Mouse (Mus musculus) heart, embryonic 15.5 days (tissue): ENCODE data around the gene Gtpbp2. TPM values are rescaled to one million over a fixed set of nuclear protein-coding genes. Genes with fewer than 3 reads are reported as not detected.

Source experiments
- ATAC-seq: fragments of 200-750 bp; cut with Nextera tagmentation; replicated peaks from 2 replicates; pipeline ENCODE4 v1.8.0; 2017; ENCODE audit warnings: low read depth, moderate TSS enrichment; ENCODE audit not compliant: insufficient number of reproducible peaks, insufficient read depth, low FRiP score
- H3K27ac ChIP-seq: fragments of 300-500 bp; sonication (generic); 2 replicates; pipeline ENCODE4 v1.5.1; 2015; ENCODE audit warnings: mild to moderate bottlenecking, inconsistent platforms
- H3K27me3 ChIP-seq: fragments of 300-500 bp; sonication (generic); 2 replicates; pipeline ENCODE4 v1.6.1; 2015; ENCODE audit warnings: inconsistent platforms
- H3K36me3 ChIP-seq: fragments of 300-500 bp; sonication (generic); 2 replicates; pipeline ENCODE4 v1.6.1; 2015; ENCODE audit warnings: mild to moderate bottlenecking, inconsistent platforms
- H3K4me1 ChIP-seq: fragments of 300-500 bp; sonication (generic); replicated peaks from 2 replicates; pipeline ENCODE4 v1.6.1; 2015; ENCODE audit warnings: inconsistent platforms
- H3K4me2 ChIP-seq: fragments of 300-500 bp; sonication (generic); 2 replicates; pipeline ENCODE4 v1.6.1; 2015; ENCODE audit warnings: inconsistent platforms, mild to moderate bottlenecking, moderate library complexity
- H3K4me3 ChIP-seq: fragments of 300-500 bp; sonication (generic); 2 replicates; pipeline ENCODE4 v1.5.1; 2015; ENCODE audit warnings: mild to moderate bottlenecking, inconsistent platforms
- H3K9ac ChIP-seq: fragments of 300-500 bp; sonication (generic); 2 replicates; pipeline ENCODE4 v1.6.1; 2015; ENCODE audit warnings: mild to moderate bottlenecking, inconsistent platforms
- H3K9me3 ChIP-seq: fragments of 300-500 bp; sonication (generic); replicated peaks from 2 replicates; pipeline ENCODE4 v1.6.1; 2016; ENCODE audit warnings: inconsistent platforms
- WGBS: fragments of 180-500 bp; shearing (Covaris S2); methylation state at CpG from one replicate; pipeline ENCODE4 v1.1.7; 2015; ENCODE audit warnings: mixed read lengths; 5-methylcytosine and 5-hydroxymethylcytosine counted together
- polyA plus RNA-seq: library from polyadenylated mRNA; unstranded; fragments of >200 nt; fragmentation: Nextera tagmentation; extraction: Ambion mirVana; gene quantifications from 2 replicates; pipeline ENCODE4 v1.2.1, GENCODE M21; 2015

Gene Gtpbp2
- polyA plus RNA-seq, 1 experiment from 2014 or later = 33.8 TPM

GRCm38 (mm10) chr17:46167014-46167413 lies 6.2 kb downstream of the Gtpbp2 start:
- H3K27me3 ChIP-seq = no peaks in the 10 kb centered on the region
- H3K4me2 ChIP-seq = no peak overlapping the region
- no peak overlapping the region for H3K9ac ChIP-seq
- 0 out of 2 replicates have a peak overlapping the region, but pooled peaks have one; percentile 2 for H3K27ac ChIP-seq
- peaks cover 72% of the 10 kb centered on the region for H3K36me3 ChIP-seq
- H3K4me3 ChIP-seq = no peak overlapping the region
- no peaks in the 10 kb centered on the region for H3K9me3 ChIP-seq
- no peak; the same call in 1 of the 2 replicates for ATAC-seq
- WGBS = 79% methylated on average over 11 of the region's 11 CpGs
- H3K4me1 ChIP-seq = peaks cover 21% of the 10 kb centered on the region

- Histone ChIP-seq H3K27me3 (no peaks in the 10 kb centered on the region), H3K36me3 (peaks cover 80% of the 10 kb centered on the region), H3K4me1 (peaks cover 9% of the 10 kb centered on the region; the same call in 1 of the 2 replicates), H3K27ac (0 out of 2 replicates have a peak overlapping the region, but pooled peaks have one; percentile 16), H3K4me3 (no peak overlapping the region), H3K9ac (no peak overlapping the region), H3K9me3 (no peaks in the 10 kb centered on the region), H3K4me2 (no peak overlapping the region)
- ATAC-seq = no peak
- WGBS = 31% methylated on average over 5 of the region's 5 CpGs
Measured at GRCm38 (mm10) chr17:46168318-46168717, 7.5 kb downstream of the Gtpbp2 start.

DNA sequence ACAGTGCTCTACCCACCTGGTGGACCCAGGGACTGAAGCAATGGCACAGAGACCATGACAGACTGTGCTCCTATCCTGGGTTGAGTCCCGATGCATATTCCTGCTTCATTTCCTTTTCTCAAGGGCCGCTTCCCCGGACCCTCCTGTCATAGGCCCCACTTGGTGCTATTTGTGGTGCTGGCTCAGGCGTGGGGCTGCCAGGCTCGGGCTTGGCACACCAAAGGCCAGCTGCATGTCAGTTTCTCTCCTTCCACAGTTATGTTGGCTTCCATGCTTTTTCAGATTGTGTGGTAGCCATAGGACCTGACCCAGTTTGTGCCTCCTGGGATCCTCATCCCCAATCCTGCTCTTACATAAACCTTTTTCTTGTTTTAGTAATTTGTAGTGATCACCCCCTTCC lies 7.9 kb downstream of the Gtpbp2 start:
- Histone ChIP-seq H3K36me3 (peaks cover 79% of the 10 kb centered on the region), H3K9ac (no peak overlapping the region), H3K9me3 (no peaks in the 10 kb centered on the region), H3K27me3 (no peaks in the 10 kb centered on the region), H3K4me1 (peaks cover 9% of the 10 kb centered on the region; the same call in 1 of the 2 replicates), H3K27ac (peak overlapping the region; percentile 16; the same call in 1 of the 2 replicates), H3K4me3 (no peak overlapping the region), H3K4me2 (no peak overlapping the region)
- WGBS = 71% methylated on average over 5 of the region's 5 CpGs
- no peak for ATAC-seq

GRCm38 (mm10) chr17:46170538-46170937 lies 9.7 kb downstream of the Gtpbp2 start:
- peaks cover 69% of the 10 kb centered on the region for H3K36me3 ChIP-seq
- H3K4me1 ChIP-seq = peaks cover 8% of the 10 kb centered on the region; the same call in 1 of the 2 replicates
- no peaks in the 10 kb centered on the region for H3K9me3 ChIP-seq
- no peak overlapping the region for H3K9ac ChIP-seq
- WGBS = 75% methylated on average over 3 of the region's 3 CpGs
- H3K27ac ChIP-seq = no peak overlapping the region
- no peak overlapping the region for H3K4me2 ChIP-seq
- no peak for ATAC-seq
- no peaks in the 10 kb centered on the region for H3K27me3 ChIP-seq
- H3K4me3 ChIP-seq = no peak overlapping the region

- ATAC-seq = no peak
- H3K27ac ChIP-seq = no peak overlapping the region
- peaks cover 91% of the 10 kb centered on the region for H3K36me3 ChIP-seq
- no peak overlapping the region for H3K4me2 ChIP-seq
- no peak overlapping the region for H3K4me3 ChIP-seq
- H3K27me3 ChIP-seq = no peaks in the 10 kb centered on the region
- H3K9ac ChIP-seq = no peak overlapping the region
- H3K9me3 ChIP-seq = no peaks in the 10 kb centered on the region
- no peaks in the 10 kb centered on the region for H3K4me1 ChIP-seq
- 81% methylated on average over 4 of the region's 4 CpGs for whole genome bisulfite sequencing
Measured at GRCm38 (mm10) chr17:46182273-46182672, 21.4 kb downstream of the Gtpbp2 start.

GRCm38 (mm10) chr17:46188829-46189228 lies 28.0 kb downstream of the Gtpbp2 start:
- H3K9me3 ChIP-seq = no peaks in the 10 kb centered on the region
- no peak overlapping the region for H3K27ac ChIP-seq
- H3K9ac ChIP-seq = no peak overlapping the region
- no peaks in the 10 kb centered on the region for H3K27me3 ChIP-seq
- no peaks in the 10 kb centered on the region for H3K4me1 ChIP-seq
- 89% methylated on average over 2 of the region's 2 CpGs for WGBS
- no peak for ATAC-seq
- no peak overlapping the region for H3K4me3 ChIP-seq
- H3K4me2 ChIP-seq = no peak overlapping the region
- H3K36me3 ChIP-seq = peaks cover 89% of the 10 kb centered on the region

DNA sequence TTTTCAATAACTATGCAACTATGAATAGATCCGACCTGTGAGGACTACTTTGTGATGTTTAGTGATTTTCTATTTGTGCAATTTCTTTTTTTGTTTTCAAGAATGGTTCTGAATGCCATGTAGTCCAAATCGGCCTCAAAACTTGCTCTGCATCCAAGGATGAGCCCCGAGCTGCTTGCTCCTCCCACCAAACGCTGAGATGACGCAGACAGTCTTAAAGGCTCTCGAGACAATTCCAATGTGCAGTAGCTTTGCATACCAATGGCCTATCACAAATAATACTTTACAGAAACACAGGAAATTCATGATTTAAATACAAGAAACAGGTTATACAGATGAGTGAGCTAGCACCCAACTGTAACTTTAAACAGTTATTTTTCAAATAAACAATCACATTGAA lies 40.3 kb downstream of the Gtpbp2 start:
- H3K36me3 ChIP-seq = peaks cover 29% of the 10 kb centered on the region
- H3K4me2 ChIP-seq = peak overlapping the region; percentile 74
- peaks cover 29% of the 10 kb centered on the region for H3K4me1 ChIP-seq
- H3K4me3 ChIP-seq = peak overlapping the region; percentile 72
- no peak for ATAC-seq
- H3K27me3 ChIP-seq = no peaks in the 10 kb centered on the region
- no peaks in the 10 kb centered on the region for H3K9me3 ChIP-seq
- H3K27ac ChIP-seq = no peak overlapping the region
- 57% methylated on average over 6 of the region's 6 CpGs for WGBS
- H3K9ac ChIP-seq = peak overlapping the region; percentile 23; the same call in 1 of the 2 replicates

DNA sequence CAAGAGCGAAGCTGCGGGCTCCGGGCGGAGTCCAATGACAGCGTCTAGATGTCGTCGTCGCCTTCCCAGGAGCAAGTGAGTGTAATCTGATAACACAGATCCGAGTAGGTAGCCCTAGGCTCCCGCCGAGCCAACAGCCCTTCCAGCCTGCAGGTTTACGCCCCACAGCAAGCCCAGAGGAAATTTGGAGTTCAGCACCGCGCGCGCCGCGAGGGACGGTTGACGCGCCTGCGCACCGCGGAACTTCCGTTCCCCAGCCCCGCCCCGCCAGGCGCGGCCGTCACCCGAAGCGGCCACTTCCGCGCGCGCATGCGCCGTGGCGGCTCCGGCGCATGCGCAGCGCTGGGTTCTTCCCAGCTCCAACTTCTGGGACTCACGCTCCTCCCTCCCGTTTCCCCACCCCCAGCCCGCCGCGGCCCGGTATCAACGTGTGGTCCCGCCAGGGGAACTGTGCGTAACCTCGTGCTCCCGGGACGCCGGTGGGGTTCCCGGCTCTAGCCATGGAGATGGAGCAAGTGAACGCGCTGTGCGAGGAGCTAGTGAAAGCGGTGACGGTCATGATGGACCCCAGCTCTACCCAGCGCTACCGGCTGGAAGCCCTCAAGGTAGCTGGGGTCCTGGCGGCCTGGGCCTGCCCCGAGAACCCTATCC lies 41.7 kb downstream of the Gtpbp2 start, which contains the start of the genes Polh and Xpo5:
TSS of gene Polh (minus strand) at position 225 of the 651 bp plus-strand sequence.
TSS of gene Xpo5 (plus strand) at position 362 of the 651 bp plus-strand sequence.
- Histone ChIP-seq H3K4me1 (peaks cover 29% of the 10 kb centered on the region), H3K36me3 (peaks cover 29% of the 10 kb centered on the region), H3K4me3 (peak within 1 kb of the TSS; percentile 72), H3K9me3 (no peaks in the 10 kb centered on the region), H3K27me3 (no peaks in the 10 kb centered on the region), H3K27ac (peak within 1 kb of the TSS; percentile 89), H3K9ac (peak within 1 kb of the TSS; percentile 74), H3K4me2 (peak within 1 kb of the TSS; percentile 74)
- WGBS = under 1% methylated on average over 66 of the region's 66 CpGs
- ATAC-seq = peak; percentile 95

DNA sequence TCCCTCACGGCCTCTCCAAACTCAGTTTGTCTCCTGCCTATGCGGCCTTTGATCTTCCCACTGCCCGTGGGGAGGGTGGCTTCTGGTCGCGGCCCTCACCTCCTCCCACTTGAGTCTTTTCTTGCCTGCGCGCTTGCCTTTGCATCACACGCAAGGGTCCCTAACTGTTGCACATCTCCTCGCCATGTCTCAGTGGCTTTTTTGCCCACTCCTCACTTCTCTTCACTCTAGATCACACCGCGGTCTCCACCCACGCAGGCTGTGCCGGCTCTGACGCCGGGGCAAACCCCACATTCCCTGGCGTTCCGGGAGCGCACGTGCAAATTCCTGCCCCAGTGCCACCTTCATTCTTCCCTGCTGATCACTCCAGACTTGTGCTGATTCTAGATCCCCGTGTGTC lies 42.2 kb downstream of the Gtpbp2 start:
- Histone ChIP-seq H3K27me3 (no peaks in the 10 kb centered on the region), H3K4me2 (peak overlapping the region; percentile 74), H3K4me1 (peaks cover 29% of the 10 kb centered on the region), H3K9ac (peak overlapping the region; percentile 74), H3K27ac (peak overlapping the region; percentile 70), H3K9me3 (no peaks in the 10 kb centered on the region), H3K36me3 (peaks cover 29% of the 10 kb centered on the region), H3K4me3 (peak overlapping the region; percentile 72)
- 0% methylated on average over 20 of the region's 20 CpGs for WGBS
- peak; percentile 41 for ATAC-seq

GRCm38 (mm10) chr17:46206676-46207075 lies 45.8 kb downstream of the Gtpbp2 start:
- Histone ChIP-seq H3K9ac (no peak overlapping the region), H3K9me3 (no peaks in the 10 kb centered on the region), H3K4me1 (peaks cover 17% of the 10 kb centered on the region), H3K36me3 (peaks cover 54% of the 10 kb centered on the region), H3K4me3 (no peak overlapping the region), H3K27me3 (no peaks in the 10 kb centered on the region), H3K4me2 (no peak overlapping the region), H3K27ac (no peak overlapping the region)
- ATAC-seq = no peak

DNA sequence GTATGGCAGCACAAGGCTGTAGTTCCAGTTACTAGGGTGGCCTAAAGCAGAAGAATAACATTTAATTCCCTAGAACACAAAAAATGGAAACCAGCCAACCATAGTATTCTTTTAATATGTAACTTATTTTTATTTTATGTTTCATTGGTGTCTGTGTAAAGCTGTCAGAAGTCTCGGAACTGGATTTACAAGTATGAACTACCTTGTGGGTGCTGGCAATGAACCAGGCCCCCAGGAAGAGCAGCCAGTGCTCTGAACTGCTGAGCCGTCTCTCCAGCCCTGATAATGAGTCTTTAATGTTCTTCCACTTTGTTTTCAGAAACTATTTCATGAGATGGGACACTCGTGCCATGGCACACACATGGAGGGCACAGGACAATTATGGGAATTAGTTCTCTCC lies 49.7 kb downstream of the Gtpbp2 start:
- Histone ChIP-seq H3K9me3 (no peaks in the 10 kb centered on the region), H3K4me3 (no peak overlapping the region), H3K4me1 (no peaks in the 10 kb centered on the region), H3K4me2 (no peak overlapping the region), H3K36me3 (peaks cover 87% of the 10 kb centered on the region), H3K27me3 (no peaks in the 10 kb centered on the region), H3K27ac (no peak overlapping the region), H3K9ac (no peak overlapping the region)
- ATAC-seq = no peak
- 88% methylated on average over 3 of the region's 3 CpGs for WGBS
